Mouse (Mus musculus) lung, postnatal 0 days (tissue): ENCODE measurements around the gene Prrt3. TPM values are rescaled to one million over a fixed set of nuclear protein-coding genes. Genes with fewer than 3 reads are reported as not detected.
A peak's percentile ranks its signal among the peaks of the same experiment; 100 is the strongest.

ENCODE experiments used
- ATAC-seq: fragments of 200-750 bp; cut with Nextera tagmentation; 2 replicates; pipeline ENCODE4 v1.8.0; 2017; ENCODE audit warnings: moderate library complexity
- DNase-seq: peaks from one replicate; pipeline ENCODE4 v3.0.0-alpha.2; 2016; ENCODE audit warnings: low spot score
- H3K27ac ChIP-seq: fragments of 300-500 bp; sonication (generic); 2 replicates; pipeline ENCODE4 v1.5.1; 2014; ENCODE audit warnings: antibody characterized with exemption, mild to moderate bottlenecking, low read length, mixed read lengths
- H3K27me3 ChIP-seq: fragments of 300-500 bp; sonication (generic); replicated peaks from 2 replicates; pipeline ENCODE4 v1.6.1; 2014; ENCODE audit warnings: low read length, mixed read lengths; ENCODE audit not compliant: insufficient read depth
- H3K36me3 ChIP-seq: fragments of 300-500 bp; sonication (generic); 2 replicates; pipeline ENCODE4 v1.6.1; 2014; ENCODE audit warnings: low read length, mixed read lengths; ENCODE audit not compliant: insufficient read depth
- H3K4me1 ChIP-seq: fragments of 300-500 bp; sonication (generic); 2 replicates; pipeline ENCODE4 v1.6.1; 2014; ENCODE audit warnings: antibody characterized with exemption, low read depth, low read length, mixed read lengths; ENCODE audit not compliant: insufficient read depth
- H3K4me2 ChIP-seq: fragments of 300-500 bp; sonication (generic); replicated peaks from 2 replicates; pipeline ENCODE4 v1.6.1; 2014; ENCODE audit warnings: low read depth, mild to moderate bottlenecking, low read length, moderate library complexity, mixed read lengths
- H3K4me3 ChIP-seq: fragments of 300-500 bp; sonication (generic); 2 replicates; pipeline ENCODE4 v1.5.1; 2014; ENCODE audit warnings: low read depth, low read length
- H3K9ac ChIP-seq: fragments of 300-500 bp; sonication (generic); replicated peaks from 2 replicates; pipeline ENCODE4 v1.6.1; 2014; ENCODE audit warnings: low read depth, mild to moderate bottlenecking
- H3K9me3 ChIP-seq: fragments of 300-500 bp; sonication (generic); 2 replicates; pipeline ENCODE4 v1.6.1; 2016; ENCODE audit warnings: low read length, mixed read lengths
- CTCF ChIP-seq: IDR thresholded peaks from 2 replicates; pipeline ENCODE4 v1.5.1; 2016; ENCODE audit warnings: antibody characterized with exemption, mild to moderate bottlenecking
- EP300 ChIP-seq: IDR thresholded peaks from 2 replicates; pipeline ENCODE4 v1.6.1; 2016; ENCODE audit warnings: antibody characterized with exemption, mild to moderate bottlenecking, control low read depth
- WGBS: fragments of 180-500 bp; shearing (Covaris S2); extraction: QIAGEN DNeasy Blood & Tissue Kit; methylation state at CpG from one replicate; pipeline ENCODE4 v1.1.7; 2014; 5-methylcytosine and 5-hydroxymethylcytosine counted together
- polyA plus RNA-seq: library from polyadenylated mRNA; unstranded; fragments of >200 nt; fragmentation: Nextera tagmentation; extraction: Ambion mirVana; gene quantifications from 2 replicates; pipeline ENCODE4 v1.2.1, GENCODE M21; 2015

The Prrt3 gene
- polyA plus RNA-seq, 1 experiment from 2014 or later = 0.30 TPM

DNA sequence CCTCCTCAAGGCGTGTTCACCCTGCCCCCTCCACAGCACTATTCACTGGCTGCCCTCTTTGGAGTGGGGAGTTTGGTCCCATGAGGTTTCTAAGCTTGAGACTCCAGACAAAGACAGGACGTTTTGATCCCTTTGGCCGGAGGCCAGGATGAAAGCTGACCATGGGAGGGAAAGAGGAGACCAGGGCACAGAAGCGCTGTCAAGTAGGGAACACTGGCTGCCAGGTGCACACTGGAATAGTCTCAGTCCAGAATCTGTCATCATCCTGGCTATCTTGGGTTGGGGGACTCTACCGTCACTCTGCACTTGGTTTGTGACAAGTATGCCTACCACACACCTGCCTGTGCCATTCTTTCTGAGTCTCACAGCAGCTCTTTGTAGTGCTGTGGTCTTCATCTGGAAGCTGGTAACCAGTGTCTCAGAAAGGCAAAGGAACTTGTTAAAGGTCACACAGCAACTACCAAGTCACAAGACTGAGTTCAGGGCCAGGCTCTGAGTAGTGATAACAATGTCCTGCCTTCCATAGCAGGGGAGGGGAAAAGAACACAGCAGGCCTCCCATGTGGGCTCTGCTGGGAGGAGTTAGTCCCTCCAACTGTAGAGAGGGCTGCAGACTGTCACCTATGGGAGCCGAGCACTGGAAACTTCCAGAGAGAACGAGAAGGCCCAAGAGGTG lies 6.7 kb upstream of the Prrt3 start:
- no peak for TF ChIP-seq EP300
- Histone ChIP-seq H3K36me3 (0 out of 2 replicates have a peak, but pooled peaks cover under 1% of the 10 kb centered on the region), H3K4me2 (no peak overlapping the region), H3K27me3 (no peaks in the 10 kb centered on the region), H3K9ac (no peak overlapping the region), H3K9me3 (no peaks in the 10 kb centered on the region), H3K27ac (no peak overlapping the region), H3K4me3 (no peak overlapping the region), H3K4me1 (no peaks in the 10 kb centered on the region)
- DNase-seq (no peak), ATAC-seq (peak; percentile 43; the same call in 1 of the 2 replicates)
- 59% methylated on average over 7 of the region's 7 CpGs for WGBS

DNA sequence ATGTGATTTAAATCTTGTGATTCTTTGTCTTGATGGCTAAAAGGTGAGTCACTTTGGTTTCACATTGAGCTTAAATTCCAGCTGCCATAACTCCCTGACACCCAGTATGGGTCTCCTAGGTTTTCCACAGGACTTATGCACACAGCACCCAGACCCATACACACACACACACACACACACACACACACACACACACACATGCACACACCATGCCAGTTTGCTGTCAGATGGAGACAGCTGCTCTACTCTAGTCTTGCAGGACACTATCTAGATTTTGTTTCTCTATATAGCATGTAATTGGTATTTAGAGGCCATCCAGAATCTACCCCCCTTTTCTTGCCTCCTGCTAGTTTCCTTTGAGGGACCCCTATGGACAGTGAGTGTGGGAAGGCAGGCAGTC lies 5.4 kb upstream of the Prrt3 start:
- H3K27me3 ChIP-seq = no peaks in the 10 kb centered on the region
- H3K36me3 ChIP-seq = no peaks in the 10 kb centered on the region
- ATAC-seq (no peak), DNase-seq (no peak)
- H3K9ac ChIP-seq = no peak overlapping the region
- no peak overlapping the region for H3K27ac ChIP-seq
- H3K9me3 ChIP-seq = no peaks in the 10 kb centered on the region
- H3K4me2 ChIP-seq = no peak overlapping the region
- no peak overlapping the region for H3K4me3 ChIP-seq
- no peaks in the 10 kb centered on the region for H3K4me1 ChIP-seq
- TF ChIP-seq EP300 (no peak), CTCF (no peak)

DNA sequence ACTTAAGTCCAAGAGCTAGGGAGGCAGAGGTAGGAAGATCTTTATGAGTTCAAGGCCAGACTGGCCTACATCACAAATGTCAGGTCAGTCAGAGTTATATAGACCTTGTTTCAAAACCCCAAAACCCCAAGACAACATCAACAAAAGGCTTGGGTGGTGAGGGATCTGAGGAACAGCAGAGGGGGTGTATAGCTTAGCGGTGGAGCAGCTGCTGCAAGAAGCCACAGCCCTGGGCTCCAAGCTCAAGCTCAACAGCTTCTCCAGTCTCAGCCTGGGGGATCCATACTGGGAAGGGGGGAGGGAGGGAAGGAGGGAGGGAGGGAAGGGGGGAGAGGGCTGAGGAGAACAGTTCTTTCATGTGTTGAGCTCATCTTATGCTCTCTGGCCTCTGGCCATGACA lies 4.0 kb upstream of the Prrt3 start:
- no peak for DNase-seq
- H3K27ac ChIP-seq = no peak overlapping the region
- 0 out of 2 replicates have a peak, but pooled peaks cover 7% of the 10 kb centered on the region for H3K27me3 ChIP-seq
- no peak overlapping the region for H3K9ac ChIP-seq
- no peak overlapping the region for H3K4me2 ChIP-seq
- H3K36me3 ChIP-seq = no peaks in the 10 kb centered on the region
- H3K4me3 ChIP-seq = no peak overlapping the region
- 81% methylated on average over 1 of the region's 1 CpGs for WGBS
- TF ChIP-seq CTCF (no peak), EP300 (no peak)
- H3K4me1 ChIP-seq = no peaks in the 10 kb centered on the region
- ATAC-seq = no peak
- no peaks in the 10 kb centered on the region for H3K9me3 ChIP-seq

DNA sequence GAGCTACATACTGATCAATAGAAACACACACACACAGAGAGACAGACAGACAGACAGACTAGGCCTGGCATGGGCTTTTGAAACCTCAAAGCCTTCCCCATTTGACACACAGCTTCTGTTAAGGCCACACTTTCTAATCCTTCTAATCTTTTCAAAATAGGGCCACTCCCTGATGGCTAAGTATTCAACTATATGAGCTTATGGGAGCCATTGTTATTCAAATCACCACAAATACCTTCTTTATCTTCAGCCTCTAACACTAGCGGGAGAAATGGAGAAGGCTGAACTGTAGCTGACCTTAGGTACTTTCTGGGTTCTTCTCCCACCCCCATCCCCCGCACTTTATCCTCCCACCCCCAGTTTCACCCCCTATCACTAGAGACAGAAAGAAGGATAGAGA lies 1.1 kb upstream of the Prrt3 start:
- no peaks in the 10 kb centered on the region for H3K9me3 ChIP-seq
- ATAC-seq (no peak), DNase-seq (no peak)
- no peak overlapping the region for H3K4me2 ChIP-seq
- TF ChIP-seq EP300 (no peak), CTCF (no peak)
- WGBS = 70% methylated on average over 2 of the region's 2 CpGs
- 0 out of 2 replicates have a peak, but pooled peaks cover 7% of the 10 kb centered on the region for H3K27me3 ChIP-seq
- no peak overlapping the region for H3K4me3 ChIP-seq
- no peak overlapping the region for H3K9ac ChIP-seq
- H3K4me1 ChIP-seq = no peaks in the 10 kb centered on the region
- H3K36me3 ChIP-seq = no peaks in the 10 kb centered on the region
- H3K27ac ChIP-seq = no peak overlapping the region

DNA sequence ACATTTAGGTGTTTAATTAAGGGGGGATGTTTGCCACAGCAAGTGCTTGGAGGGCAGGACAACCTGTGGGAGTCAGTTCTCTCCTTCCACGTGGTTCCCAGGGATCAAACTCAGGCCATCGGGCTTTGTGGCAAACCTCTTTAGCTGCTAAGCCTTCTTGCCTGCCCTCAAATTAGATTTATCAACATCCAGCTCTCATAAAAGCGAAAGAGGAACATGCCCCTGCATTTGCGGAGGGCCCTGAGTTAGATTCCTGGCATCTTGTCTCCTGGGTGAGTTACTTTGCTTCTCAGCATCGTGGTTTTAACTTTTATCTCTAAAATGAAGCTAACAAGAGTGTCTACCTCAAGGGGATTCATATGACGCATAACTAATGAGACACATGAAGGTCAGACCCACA lies 2.4 kb downstream of the Prrt3 start:
- WGBS = 70% methylated on average over 6 of the region's 6 CpGs
- H3K4me3 ChIP-seq = no peak overlapping the region
- 0 out of 2 replicates have a peak, but pooled peaks cover 7% of the 10 kb centered on the region for H3K27me3 ChIP-seq
- H3K4me1 ChIP-seq = no peaks in the 10 kb centered on the region
- H3K9ac ChIP-seq = no peak overlapping the region
- ATAC-seq (no peak), DNase-seq (no peak)
- no peak overlapping the region for H3K27ac ChIP-seq
- H3K9me3 ChIP-seq = no peaks in the 10 kb centered on the region
- no peaks in the 10 kb centered on the region for H3K36me3 ChIP-seq
- H3K4me2 ChIP-seq = no peak overlapping the region
- no peak for TF ChIP-seq EP300
- TF ChIP-seq CTCF = no peak

GRCm38 (mm10) chr6:113495071-113495675 lies 6.6 kb downstream of the Prrt3 start:
- Histone ChIP-seq H3K27ac (no peak overlapping the region), H3K9me3 (no peaks in the 10 kb centered on the region), H3K9ac (no peak overlapping the region), H3K4me3 (peak overlapping the region; percentile 38), H3K4me1 (no peaks in the 10 kb centered on the region), H3K4me2 (peak overlapping the region; percentile 57), H3K36me3 (peaks cover 4% of the 10 kb centered on the region; the same call in 1 of the 2 replicates), H3K27me3 (no peaks in the 10 kb centered on the region)
- 34% methylated on average over 26 of the region's 28 CpGs for WGBS
- ATAC-seq (no peak), DNase-seq (no peak)
- no peak for TF ChIP-seq CTCF
- no peak for TF ChIP-seq EP300
